Mouse (Mus musculus): Measurements from ENCODE around the gene Defb28.

DNA sequence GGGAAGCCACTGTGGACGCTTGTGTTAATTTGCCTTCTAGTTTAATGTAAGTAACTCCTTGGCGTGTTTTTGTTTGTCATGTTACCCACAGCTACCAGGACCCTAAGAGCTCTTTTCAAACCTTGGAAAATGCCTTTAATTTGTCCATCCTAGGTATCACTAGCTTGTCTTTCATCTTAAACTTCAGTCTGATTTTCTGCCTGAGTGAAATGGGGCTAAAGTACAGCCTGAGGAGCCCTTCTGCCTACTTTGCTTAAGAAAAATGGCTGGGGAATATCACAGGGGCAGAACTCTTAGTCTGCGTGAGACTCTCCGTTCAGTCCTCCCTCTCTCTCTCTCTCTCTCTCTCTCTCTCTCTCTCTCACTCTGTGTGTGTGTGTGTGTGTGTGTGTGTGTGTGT, 51.8 kb downstream of the Defb28 start:
- no peak for TF ChIP-seq HCFC1 (IDR thresholded peaks at IDR 0.05; ENCODE audit: borderline replicate concordance, insufficient read depth, low read length)
- no peak for TF ChIP-seq CHD2 (IDR thresholded peaks at IDR 0.05; ENCODE audit: low read depth, low read length)
- TF ChIP-seq ZC3H11A (IDR thresholded peaks at IDR 0.05; ENCODE audit: borderline replicate concordance, low read depth, low read length) = no peak

Measured in ES-E14 (cell line).